Mouse (Mus musculus) liver, embryonic 12.5 days (tissue): Measurements from ENCODE around the gene Snap23. TPM values are rescaled to one million over a fixed set of nuclear protein-coding genes. Genes with fewer than 3 reads are reported as not detected.

Experiments used
- ATAC-seq: fragments of 200-750 bp; cut with Nextera tagmentation; 2 replicates; pipeline ENCODE4 v1.8.0; 2017; ENCODE audit warnings: moderate number of reproducible peaks, mild to moderate bottlenecking, moderate library complexity
- H3K27ac ChIP-seq: fragments of 300-500 bp; sonication (generic); 2 replicates; pipeline ENCODE4 v1.5.1; 2016; ENCODE audit warnings: mild to moderate bottlenecking
- H3K27me3 ChIP-seq: fragments of 300-500 bp; sonication (generic); replicated peaks from 2 replicates; pipeline ENCODE4 v1.6.1; 2016; ENCODE audit warnings: mild to moderate bottlenecking, moderate library complexity
- H3K36me3 ChIP-seq: fragments of 300-500 bp; sonication (generic); 2 replicates; pipeline ENCODE4 v1.6.1; 2016; ENCODE audit warnings: mild to moderate bottlenecking, moderate library complexity
- H3K4me1 ChIP-seq: fragments of 300-500 bp; sonication (generic); 2 replicates; pipeline ENCODE4 v1.6.1; 2016
- H3K4me2 ChIP-seq: fragments of 300-500 bp; sonication (generic); 2 replicates; pipeline ENCODE4 v1.6.1; 2016; ENCODE audit warnings: mild to moderate bottlenecking, moderate library complexity
- H3K4me3 ChIP-seq: fragments of 300-500 bp; sonication (generic); 2 replicates; pipeline ENCODE4 v1.5.1; 2016; ENCODE audit warnings: mild to moderate bottlenecking, moderate library complexity
- H3K9ac ChIP-seq: fragments of 300-500 bp; sonication (generic); 2 replicates; pipeline ENCODE4 v1.6.1; 2016; ENCODE audit warnings: mild to moderate bottlenecking, moderate library complexity
- H3K9me3 ChIP-seq: fragments of 300-500 bp; sonication (generic); replicated peaks from 2 replicates; pipeline ENCODE4 v1.6.1; 2016; ENCODE audit warnings: mild to moderate bottlenecking, moderate library complexity
- WGBS: fragments of 180-500 bp; shearing (Covaris S2); methylation state at CpG from one replicate; pipeline ENCODE4 v1.1.7; 2016; ENCODE audit not compliant: insufficient replicate concordance; 5-methylcytosine and 5-hydroxymethylcytosine counted together
- polyA plus RNA-seq: library from polyadenylated mRNA; unstranded; fragments of >200 nt; fragmentation: Nextera tagmentation; extraction: Ambion mirVana; gene quantifications from 2 replicates; pipeline ENCODE4 v1.2.1, GENCODE M21; 2016

The Snap23 gene
- polyA plus RNA-seq, 1 experiment from 2014 or later: 48.5 TPM

- H3K9me3 ChIP-seq: no peaks in the 10 kb centered on the region
- peaks cover 84% of the 10 kb centered on the region for H3K36me3 ChIP-seq
- H3K9ac ChIP-seq: no peak overlapping the region
- 85% methylated on average over 2 of the region's 2 CpGs for WGBS
- H3K4me1 ChIP-seq: no peaks in the 10 kb centered on the region
- no peak overlapping the region for H3K4me2 ChIP-seq
- no peak for ATAC-seq
- H3K27ac ChIP-seq: no peak overlapping the region
- H3K27me3 ChIP-seq: no peaks in the 10 kb centered on the region
- H3K4me3 ChIP-seq: no peak overlapping the region
Measured at GRCm38 (mm10) chr2:120597734-120598133, 30.3 kb downstream of the Snap23 start.

GRCm38 (mm10) chr2:120599506-120599905, 32.0 kb downstream of the Snap23 start:
- Histone ChIP-seq H3K36me3 (peaks cover 83% of the 10 kb centered on the region), H3K4me3 (no peak overlapping the region), H3K27ac (no peak overlapping the region), H3K4me1 (no peaks in the 10 kb centered on the region), H3K9me3 (no peaks in the 10 kb centered on the region), H3K4me2 (no peak overlapping the region), H3K27me3 (no peaks in the 10 kb centered on the region), H3K9ac (no peak overlapping the region)
- 76% methylated on average over 4 of the region's 4 CpGs for WGBS
- ATAC-seq: no peak

- WGBS: 86% methylated on average over 6 of the region's 6 CpGs
- ATAC-seq: no peak
- H3K27me3 ChIP-seq: no peaks in the 10 kb centered on the region
- H3K9ac ChIP-seq: no peak overlapping the region
- no peak overlapping the region for H3K4me3 ChIP-seq
- peak overlapping the region; percentile 14; the same call in 1 of the 2 replicates for H3K27ac ChIP-seq
- H3K9me3 ChIP-seq: no peaks in the 10 kb centered on the region
- H3K4me1 ChIP-seq: peaks cover 27% of the 10 kb centered on the region
- no peak overlapping the region for H3K4me2 ChIP-seq
- H3K36me3 ChIP-seq: peaks cover 40% of the 10 kb centered on the region
Measured at GRCm38 (mm10) chr2:120606021-120606690, 38.7 kb downstream of the Snap23 start.

- H3K4me2 ChIP-seq: peak within 1 kb of the TSS; percentile 85
- peak within 1 kb of the TSS; percentile 98 for H3K27ac ChIP-seq
- WGBS: under 1% methylated on average over 52 of the region's 52 CpGs
- ATAC-seq: peak; percentile 96
- H3K36me3 ChIP-seq: peaks cover 40% of the 10 kb centered on the region
- H3K9me3 ChIP-seq: no peaks in the 10 kb centered on the region
- H3K4me1 ChIP-seq: peaks cover 37% of the 10 kb centered on the region
- peak within 1 kb of the TSS; percentile 91 for H3K9ac ChIP-seq
- H3K27me3 ChIP-seq: no peaks in the 10 kb centered on the region
- peak within 1 kb of the TSS; percentile 93 for H3K4me3 ChIP-seq
Measured at GRCm38 (mm10) chr2:120608830-120609723, 41.6 kb downstream of the Snap23 start, which contains the start of the genes Haus2 and Lrrc57. TSS of gene Haus2 (plus strand) at chr2:120609383. TSS of gene Lrrc57 (minus strand) at chr2:120609520.

GRCm38 (mm10) chr2:120616279-120617163, 49.0 kb downstream of the Snap23 start:
- H3K27ac ChIP-seq: no peak overlapping the region
- 66% methylated on average over 5 of the region's 5 CpGs for WGBS
- no peak overlapping the region for H3K4me3 ChIP-seq
- no peak for ATAC-seq
- H3K4me2 ChIP-seq: no peak overlapping the region
- no peaks in the 10 kb centered on the region for H3K9me3 ChIP-seq
- H3K4me1 ChIP-seq: peaks cover 7% of the 10 kb centered on the region
- H3K27me3 ChIP-seq: no peaks in the 10 kb centered on the region
- no peak overlapping the region for H3K9ac ChIP-seq
- H3K36me3 ChIP-seq: peaks cover 84% of the 10 kb centered on the region

GRCm38 (mm10) chr2:120619538-120619937, 52.1 kb downstream of the Snap23 start:
- Histone ChIP-seq H3K4me2 (no peak overlapping the region), H3K9ac (no peak overlapping the region), H3K4me1 (no peaks in the 10 kb centered on the region), H3K27me3 (no peaks in the 10 kb centered on the region), H3K27ac (no peak overlapping the region), H3K9me3 (no peaks in the 10 kb centered on the region), H3K36me3 (peaks cover 59% of the 10 kb centered on the region), H3K4me3 (no peak overlapping the region)
- ATAC-seq: no peak
- 100% methylated on average over 1 of the region's 1 CpGs for WGBS

- Histone ChIP-seq H3K9ac (no peak overlapping the region), H3K27ac (no peak overlapping the region), H3K36me3 (peaks cover 26% of the 10 kb centered on the region), H3K27me3 (no peaks in the 10 kb centered on the region), H3K4me3 (no peak overlapping the region), H3K9me3 (no peaks in the 10 kb centered on the region), H3K4me2 (no peak overlapping the region), H3K4me1 (no peaks in the 10 kb centered on the region)
- ATAC-seq: no peak
Measured at GRCm38 (mm10) chr2:120622920-120623319, 55.4 kb downstream of the Snap23 start.

GRCm38 (mm10) chr2:120628076-120628865, 60.8 kb downstream of the Snap23 start:
- Histone ChIP-seq H3K9ac (no peak overlapping the region), H3K4me2 (peak overlapping the region; percentile 86), H3K4me1 (peaks cover 38% of the 10 kb centered on the region), H3K4me3 (peak overlapping the region; percentile 57), H3K36me3 (no peaks in the 10 kb centered on the region), H3K27ac (no peak overlapping the region), H3K9me3 (no peaks in the 10 kb centered on the region), H3K27me3 (peaks cover 14% of the 10 kb centered on the region)
- WGBS: 25% methylated on average over 10 of the region's 10 CpGs
- no peak for ATAC-seq

GRCm38 (mm10) chr2:120628886-120629735, 61.6 kb downstream of the Snap23 start, which contains the start of gene Stard9:
TSS of gene Stard9 (plus strand) at chr2:120629121.
- WGBS: 2% methylated on average over 36 of the region's 36 CpGs
- peak; percentile 99 for ATAC-seq
- Histone ChIP-seq H3K27me3 (peaks cover 14% of the 10 kb centered on the region), H3K9me3 (no peaks in the 10 kb centered on the region), H3K4me3 (peak within 1 kb of the TSS; percentile 57), H3K9ac (peak within 1 kb of the TSS; percentile 56), H3K27ac (no peak within 1 kb of the TSS), H3K4me1 (peaks cover 38% of the 10 kb centered on the region), H3K36me3 (no peaks in the 10 kb centered on the region; the same call in 1 of the 2 replicates), H3K4me2 (peak within 1 kb of the TSS; percentile 86)

- Histone ChIP-seq H3K9me3 (no peaks in the 10 kb centered on the region), H3K9ac (no peak overlapping the region), H3K4me2 (no peak overlapping the region), H3K27ac (no peak overlapping the region), H3K36me3 (peaks cover 6% of the 10 kb centered on the region; the same call in 1 of the 2 replicates), H3K4me3 (no peak overlapping the region), H3K4me1 (peaks cover 38% of the 10 kb centered on the region), H3K27me3 (peaks cover 14% of the 10 kb centered on the region)
- WGBS: 64% methylated on average over 2 of the region's 2 CpGs
- no peak for ATAC-seq
Measured at GRCm38 (mm10) chr2:120630246-120630645, 62.8 kb downstream of the Snap23 start.
